Mouse (Mus musculus) lung, embryonic 15.5 days (tissue): Measurements from ENCODE around the gene Tmcc1. TPM values are rescaled to one million over a fixed set of nuclear protein-coding genes. Genes with fewer than 3 reads are reported as not detected.
A peak's percentile ranks its signal among the peaks of the same experiment; 100 is the strongest.
"Not testable (repeated sequence)": the region's sequence is repeated elsewhere in the genome, so short reads cannot be mapped to it uniquely, and the experiment has no call there.

Experiments used
- ATAC-seq: fragments of 200-750 bp; cut with Nextera tagmentation; 2 replicates; pipeline ENCODE4 v1.8.0; 2017; ENCODE audit warnings: moderate number of reproducible peaks, borderline replicate concordance; ENCODE audit not compliant: low FRiP score, low TSS enrichment; ENCODE audit errors: extremely low read depth
- H3K27ac ChIP-seq: fragments of 300-500 bp; sonication (generic); 2 replicates; pipeline ENCODE4 v1.5.1; 2015; ENCODE audit warnings: moderate library complexity, mild to moderate bottlenecking, inconsistent platforms
- H3K27me3 ChIP-seq: fragments of 300-500 bp; sonication (generic); 2 replicates; pipeline ENCODE4 v1.6.1; 2015; ENCODE audit warnings: inconsistent platforms
- H3K36me3 ChIP-seq: fragments of 300-500 bp; sonication (generic); 2 replicates; pipeline ENCODE4 v1.6.1; 2015; ENCODE audit warnings: inconsistent platforms
- H3K4me1 ChIP-seq: fragments of 300-500 bp; sonication (generic); 2 replicates; pipeline ENCODE4 v1.6.1; 2015; ENCODE audit warnings: inconsistent platforms
- H3K4me2 ChIP-seq: fragments of 300-500 bp; sonication (generic); 2 replicates; pipeline ENCODE4 v1.6.1; 2015; ENCODE audit warnings: inconsistent platforms, mild to moderate bottlenecking, moderate library complexity
- H3K4me3 ChIP-seq: fragments of 300-500 bp; sonication (generic); 2 replicates; pipeline ENCODE4 v1.5.1; 2015; ENCODE audit warnings: mild to moderate bottlenecking, inconsistent platforms
- H3K9ac ChIP-seq: fragments of 300-500 bp; sonication (generic); 2 replicates; pipeline ENCODE4 v1.6.1; 2015; ENCODE audit warnings: inconsistent platforms
- H3K9me3 ChIP-seq: fragments of 300-500 bp; sonication (generic); 2 replicates; pipeline ENCODE4 v1.6.1; 2016; ENCODE audit warnings: inconsistent platforms
- WGBS: fragments of 180-500 bp; shearing (Covaris S2); methylation state at CpG from one replicate; pipeline ENCODE4 v1.1.7; 2015; 5-methylcytosine and 5-hydroxymethylcytosine counted together
- polyA plus RNA-seq: library from polyadenylated mRNA; unstranded; fragments of >200 nt; fragmentation: Nextera tagmentation; extraction: Ambion mirVana; gene quantifications from 2 replicates; pipeline ENCODE4 v1.2.1, GENCODE M21; 2015

The Tmcc1 gene
- polyA plus RNA-seq, 1 experiment from 2014 or later, result 13.2 TPM

DNA sequence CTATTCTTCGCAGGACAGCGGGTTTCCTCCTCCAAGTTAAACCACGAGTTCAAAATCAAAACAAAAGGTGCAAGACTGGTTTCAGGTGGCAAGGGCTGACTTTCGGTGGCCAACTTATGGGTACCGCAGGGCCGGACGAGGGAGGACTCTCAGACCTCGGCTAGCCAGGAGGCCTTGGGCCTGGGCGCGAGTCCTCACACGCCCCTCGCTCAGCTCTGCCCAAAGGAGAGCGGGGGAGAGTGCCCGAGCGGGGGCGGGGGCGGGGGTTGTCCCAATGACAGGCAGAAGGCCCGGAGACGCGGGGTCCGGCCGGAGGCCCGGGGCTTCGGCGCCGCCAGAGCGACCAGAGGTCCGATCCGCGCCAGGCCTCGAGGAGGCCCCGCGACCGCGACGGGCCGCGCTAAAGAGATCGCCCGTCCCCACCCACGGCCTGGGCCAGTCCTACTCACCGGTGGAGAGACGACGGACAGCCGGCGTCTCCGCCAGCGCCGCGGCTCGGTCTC, 426 bp downstream of the Tmcc1 start:
- H3K9me3 ChIP-seq, result no peaks in the 10 kb centered on the region
- peak overlapping the region; percentile 82 for H3K4me2 ChIP-seq
- peaks cover 5% of the 10 kb centered on the region; the same call in 1 of the 2 replicates for H3K27me3 ChIP-seq
- peaks cover 25% of the 10 kb centered on the region for H3K4me1 ChIP-seq
- H3K36me3 ChIP-seq, result no peaks in the 10 kb centered on the region
- WGBS, result under 1% methylated on average over 26 of the region's 51 CpGs
- peak overlapping the region; percentile 94 for H3K4me3 ChIP-seq
- ATAC-seq, result peak; percentile 88
- H3K27ac ChIP-seq, result peak overlapping the region; percentile 85
- peak overlapping the region; percentile 81 for H3K9ac ChIP-seq

DNA sequence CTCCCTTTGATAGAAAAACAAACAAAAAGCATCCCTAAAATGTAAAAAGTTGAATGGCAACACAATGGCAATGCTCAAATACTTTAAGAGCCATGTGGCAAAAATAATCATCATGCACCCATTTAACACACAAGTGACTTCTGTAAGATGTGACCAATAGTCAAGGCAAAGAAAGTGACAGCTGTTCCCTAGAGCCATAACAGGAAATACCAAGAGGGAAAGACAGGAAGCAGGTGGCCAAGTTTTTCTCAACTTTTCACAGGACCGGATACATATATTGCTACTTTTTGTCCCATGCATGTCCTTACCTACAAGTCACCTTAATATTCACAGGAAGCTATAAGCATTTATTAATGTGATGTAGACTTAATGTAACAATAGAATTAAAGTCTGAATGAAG, 3.9 kb downstream of the Tmcc1 start:
- H3K4me1 ChIP-seq, result peaks cover 25% of the 10 kb centered on the region
- no peak overlapping the region for H3K27ac ChIP-seq
- H3K27me3 ChIP-seq, result peaks cover 5% of the 10 kb centered on the region; the same call in 1 of the 2 replicates
- H3K36me3 ChIP-seq, result peaks cover 6% of the 10 kb centered on the region; the same call in 1 of the 2 replicates
- H3K4me2 ChIP-seq, result no peak overlapping the region
- WGBS, result 53% methylated on average over 1 of the region's 1 CpGs
- H3K9me3 ChIP-seq, result no peaks in the 10 kb centered on the region
- no peak overlapping the region for H3K4me3 ChIP-seq
- ATAC-seq, result no peak
- no peak overlapping the region for H3K9ac ChIP-seq

DNA sequence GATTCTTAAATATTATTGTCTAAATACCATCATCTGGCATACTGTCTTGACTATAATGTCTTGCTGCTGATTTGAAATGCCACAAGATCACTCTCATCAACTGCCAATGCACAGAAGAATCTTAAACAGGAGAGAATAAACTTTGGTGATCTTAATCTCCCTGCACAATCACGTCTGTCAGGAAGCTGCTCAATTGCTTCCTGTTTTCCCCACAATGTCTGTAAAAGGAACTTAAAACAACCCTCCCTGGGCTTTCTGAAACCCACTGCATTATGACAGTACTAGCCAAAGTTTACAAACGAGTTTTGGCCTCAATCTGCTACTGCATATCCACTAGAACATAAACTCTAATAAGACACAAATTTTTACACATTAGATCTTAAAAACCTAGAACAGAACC, 6.8 kb downstream of the Tmcc1 start:
- no peak overlapping the region for H3K4me2 ChIP-seq
- no peaks in the 10 kb centered on the region for H3K9me3 ChIP-seq
- no peak overlapping the region for H3K27ac ChIP-seq
- peaks cover 6% of the 10 kb centered on the region; the same call in 1 of the 2 replicates for H3K36me3 ChIP-seq
- no peak overlapping the region for H3K9ac ChIP-seq
- no peaks in the 10 kb centered on the region for H3K27me3 ChIP-seq
- 29% methylated on average over 2 of the region's 2 CpGs for WGBS
- H3K4me1 ChIP-seq, result peaks cover 8% of the 10 kb centered on the region
- H3K4me3 ChIP-seq, result no peak overlapping the region
- ATAC-seq, result no peak

DNA sequence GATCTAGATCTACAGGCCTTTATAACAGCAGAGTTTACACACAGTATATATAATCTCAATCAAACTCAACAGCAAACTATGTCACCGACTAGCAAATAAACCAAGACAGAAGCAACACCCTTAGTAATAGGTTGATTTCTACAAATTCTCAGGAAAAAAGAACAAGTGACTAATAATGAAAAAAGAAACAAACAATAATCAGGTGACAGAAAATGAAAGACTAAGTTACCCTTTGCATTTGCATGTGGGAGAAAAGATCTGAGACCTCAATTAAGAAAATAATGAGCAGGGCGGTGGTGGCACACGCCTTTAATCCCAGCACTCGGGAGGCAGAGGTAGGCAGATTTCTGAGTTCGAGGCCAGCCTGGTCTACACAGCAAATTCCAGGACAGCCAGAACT, 9.8 kb downstream of the Tmcc1 start:
- H3K36me3 ChIP-seq, result peaks cover 6% of the 10 kb centered on the region; the same call in 1 of the 2 replicates
- WGBS, result 88% methylated on average over 5 of the region's 5 CpGs
- no peaks in the 10 kb centered on the region for H3K4me1 ChIP-seq
- H3K27ac ChIP-seq, result no peak overlapping the region
- no peak overlapping the region for H3K9ac ChIP-seq
- no peak overlapping the region for H3K4me3 ChIP-seq
- H3K4me2 ChIP-seq, result no peak overlapping the region
- no peaks in the 10 kb centered on the region for H3K27me3 ChIP-seq
- no peaks in the 10 kb centered on the region for H3K9me3 ChIP-seq
- ATAC-seq, result no peak

DNA sequence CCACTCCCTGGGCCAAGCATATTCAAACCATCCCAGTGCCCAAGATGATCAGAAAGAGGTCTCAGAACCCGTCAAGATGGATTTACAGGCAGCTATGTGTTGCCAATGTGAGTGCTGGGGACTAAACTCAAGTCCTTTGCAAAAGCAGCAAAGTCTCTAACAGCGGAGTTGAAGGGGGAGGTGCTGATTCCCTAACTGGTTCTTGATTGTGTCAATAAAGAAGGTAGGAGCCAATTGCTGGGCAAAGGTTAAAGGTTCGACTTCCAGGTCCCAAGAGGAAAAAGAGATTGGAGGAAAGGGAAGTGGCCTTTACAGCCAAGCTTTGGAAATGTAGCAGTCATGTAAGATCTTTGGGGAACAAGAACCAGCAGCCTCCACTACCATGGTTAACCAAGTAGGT, 12.6 kb downstream of the Tmcc1 start:
- H3K27ac ChIP-seq, result no peak overlapping the region
- no peaks in the 10 kb centered on the region for H3K4me1 ChIP-seq
- no peak overlapping the region for H3K4me3 ChIP-seq
- no peaks in the 10 kb centered on the region for H3K27me3 ChIP-seq
- H3K9me3 ChIP-seq, result no peaks in the 10 kb centered on the region
- no peak for ATAC-seq
- no peak overlapping the region for H3K4me2 ChIP-seq
- H3K36me3 ChIP-seq, result peaks cover 4% of the 10 kb centered on the region; the same call in 1 of the 2 replicates
- no peak overlapping the region for H3K9ac ChIP-seq
- 56% methylated on average over 3 of the region's 3 CpGs for WGBS

DNA sequence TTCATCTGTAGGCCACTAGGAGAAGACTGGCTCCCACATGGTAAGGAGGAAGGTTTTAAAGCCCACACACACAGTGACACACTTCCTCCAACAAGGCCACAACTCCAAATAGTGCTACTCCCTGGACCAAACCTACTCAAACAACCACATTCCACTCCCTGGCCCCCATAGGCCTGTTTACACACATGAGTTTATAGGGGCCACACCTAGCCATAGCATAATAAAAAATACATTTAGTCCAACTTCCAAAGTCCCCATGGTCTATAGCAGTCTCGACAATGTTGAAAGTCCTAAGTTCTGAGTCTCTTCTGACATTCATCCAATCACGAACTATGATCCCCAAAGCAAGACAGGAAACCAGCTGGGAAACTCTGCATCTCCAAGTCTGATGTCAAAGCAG, 14.9 kb downstream of the Tmcc1 start:
- no peaks in the 10 kb centered on the region for H3K9me3 ChIP-seq
- WGBS, result 95% methylated on average over 2 of the region's 2 CpGs
- H3K9ac ChIP-seq, result no peak overlapping the region
- H3K4me2 ChIP-seq, result no peak overlapping the region
- H3K36me3 ChIP-seq, result no peaks in the 10 kb centered on the region
- no peak for ATAC-seq
- H3K27me3 ChIP-seq, result no peaks in the 10 kb centered on the region
- no peaks in the 10 kb centered on the region for H3K4me1 ChIP-seq
- no peak overlapping the region for H3K4me3 ChIP-seq
- no peak overlapping the region for H3K27ac ChIP-seq

DNA sequence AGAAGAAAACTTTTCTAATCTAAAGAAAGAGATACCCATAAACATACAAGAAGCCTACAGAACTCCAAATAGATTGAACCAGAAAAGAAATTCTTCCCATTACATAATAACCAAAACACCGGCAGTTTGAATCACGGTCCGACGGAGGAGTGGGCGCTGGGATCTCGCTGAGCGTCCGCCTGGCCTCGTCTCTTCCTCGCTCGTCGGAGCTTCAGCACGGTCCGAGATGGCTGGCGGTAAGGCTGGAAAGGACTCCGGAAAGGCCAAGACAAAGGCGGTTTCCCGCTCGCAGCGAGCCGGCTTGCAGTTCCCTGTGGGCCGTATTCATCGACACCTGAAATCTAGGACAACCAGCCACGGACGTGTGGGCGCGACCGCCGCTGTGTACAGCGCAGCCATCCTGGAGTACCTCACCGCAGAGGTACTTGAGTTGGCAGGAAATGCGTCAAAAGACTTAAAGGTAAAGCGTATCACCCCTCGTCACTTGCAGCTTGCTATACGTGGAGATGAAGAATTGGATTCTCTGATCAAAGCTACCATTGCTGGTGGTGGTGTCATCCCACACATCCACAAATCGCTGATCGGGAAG, 19.7 kb downstream of the Tmcc1 start:
- not testable (repeated sequence) for H3K36me3 ChIP-seq, H3K27me3 ChIP-seq, H3K9ac ChIP-seq, H3K27ac ChIP-seq, H3K4me3 ChIP-seq, H3K9me3 ChIP-seq, H3K4me2 ChIP-seq, ATAC-seq, H3K4me1 ChIP-seq
- 75% methylated on average over 37 of the region's 37 CpGs for WGBS

DNA sequence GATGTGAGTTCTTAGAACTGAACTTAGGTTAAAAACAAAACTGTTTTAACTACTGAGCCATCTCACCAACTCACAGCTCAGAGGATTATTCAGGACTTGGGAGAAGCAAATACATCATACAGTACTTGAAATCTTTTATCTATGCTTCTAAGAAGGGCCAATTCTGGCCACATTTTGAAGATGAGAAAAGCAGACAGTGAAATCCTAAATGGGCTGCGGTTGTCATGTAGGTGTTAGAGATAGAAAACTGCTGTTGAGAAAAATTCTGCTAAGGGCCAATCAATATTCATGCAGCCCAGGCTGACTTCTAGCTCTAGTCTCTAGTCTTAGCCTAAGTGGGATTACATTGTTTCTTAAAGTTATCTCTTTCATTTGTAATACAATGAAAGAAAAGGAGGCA, 26.9 kb downstream of the Tmcc1 start:
- Histone ChIP-seq H3K4me3 (no peak overlapping the region), H3K27ac (no peak overlapping the region), H3K9me3 (no peaks in the 10 kb centered on the region), H3K4me2 (no peak overlapping the region), H3K36me3 (no peaks in the 10 kb centered on the region), H3K27me3 (no peaks in the 10 kb centered on the region), H3K4me1 (no peaks in the 10 kb centered on the region), H3K9ac (no peak overlapping the region)
- WGBS, result 27% methylated on average over 1 of the region's 1 CpGs
- ATAC-seq, result peak; percentile 49; the same call in 1 of the 2 replicates

DNA sequence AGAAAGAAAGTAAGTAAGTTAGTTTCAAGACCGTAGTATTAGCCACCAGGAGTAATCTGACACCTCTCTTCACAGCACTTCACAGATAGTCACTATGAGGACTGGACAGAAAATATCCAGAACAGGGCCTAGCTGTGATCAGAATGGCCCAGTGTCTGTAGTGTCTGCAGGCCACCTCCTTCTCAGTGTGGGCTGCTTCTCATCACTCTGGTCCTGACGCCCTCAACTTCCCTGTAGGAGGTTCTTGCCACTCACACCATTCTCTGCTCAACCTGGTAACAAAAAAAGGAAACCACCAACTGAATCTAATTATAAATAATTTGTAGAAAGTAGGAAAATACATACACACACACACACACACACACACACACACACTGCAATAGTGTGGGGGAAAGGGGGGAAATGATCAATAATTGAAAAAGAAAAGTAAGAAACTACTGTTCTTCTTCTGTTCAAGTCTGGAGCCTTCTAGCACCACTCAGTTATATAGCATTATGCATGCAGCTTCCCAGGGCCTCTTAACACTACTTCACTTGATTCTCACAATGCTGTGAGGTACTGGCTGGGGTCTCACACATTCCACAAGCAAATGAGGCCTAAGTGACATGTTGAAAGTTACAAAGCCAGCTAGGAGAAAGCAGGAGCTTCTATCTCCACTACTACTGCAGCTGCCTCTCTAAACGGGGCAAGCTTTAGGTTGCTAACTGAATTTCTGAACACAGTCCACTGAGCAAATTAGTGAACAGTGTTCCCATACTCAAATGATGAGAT, 38.2 kb downstream of the Tmcc1 start:
- Histone ChIP-seq H3K4me2 (no peak overlapping the region), H3K9me3 (no peaks in the 10 kb centered on the region), H3K4me1 (no peaks in the 10 kb centered on the region), H3K36me3 (no peaks in the 10 kb centered on the region), H3K27ac (no peak overlapping the region), H3K27me3 (no peaks in the 10 kb centered on the region), H3K9ac (no peak overlapping the region), H3K4me3 (no peak overlapping the region)
- WGBS, result 35% methylated on average over 3 of the region's 3 CpGs
- no peak for ATAC-seq

DNA sequence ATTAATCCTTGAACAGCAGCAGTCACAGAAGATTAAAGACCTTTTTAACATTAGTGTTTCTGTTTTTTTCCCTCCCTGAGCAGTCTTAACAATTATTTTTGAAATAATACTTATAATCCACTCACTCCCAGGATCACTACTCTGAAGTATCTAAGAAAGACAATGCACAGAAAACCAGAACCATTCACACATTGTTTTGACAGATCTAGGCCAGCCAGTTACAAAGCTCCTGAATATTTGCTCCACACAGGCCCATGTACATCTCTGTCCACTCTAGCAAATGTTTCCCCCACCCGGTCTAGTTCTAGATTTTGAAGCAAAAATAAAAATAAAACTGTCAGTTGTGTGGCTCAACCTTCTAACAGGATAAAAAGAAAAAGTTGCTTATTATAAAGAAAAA, 45.9 kb downstream of the Tmcc1 start:
- Histone ChIP-seq H3K9me3 (no peaks in the 10 kb centered on the region), H3K36me3 (no peaks in the 10 kb centered on the region), H3K4me2 (no peak overlapping the region), H3K9ac (no peak overlapping the region), H3K27me3 (no peaks in the 10 kb centered on the region), H3K4me1 (no peaks in the 10 kb centered on the region), H3K27ac (no peak overlapping the region), H3K4me3 (no peak overlapping the region)
- WGBS, result 72% methylated on average over 1 of the region's 1 CpGs
- ATAC-seq, result no peak

DNA sequence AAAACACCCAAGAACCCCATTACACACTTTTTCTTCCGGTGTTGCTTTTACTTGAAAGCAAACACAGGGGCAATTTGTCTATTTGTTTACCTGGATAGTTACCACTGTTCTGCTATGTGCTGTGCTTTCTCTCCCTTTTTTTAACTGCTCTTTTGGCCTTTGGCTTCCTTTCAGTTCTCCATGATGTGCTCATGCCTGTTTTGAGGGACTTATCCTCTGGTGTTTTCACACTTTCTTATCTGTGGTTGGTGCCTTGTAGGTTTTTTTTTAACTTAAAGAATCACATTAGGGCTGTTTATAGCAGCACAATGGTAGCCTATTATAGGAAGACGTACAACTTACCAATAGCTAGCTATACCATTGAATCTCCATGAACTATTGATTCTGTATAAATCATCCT, 51.6 kb downstream of the Tmcc1 start:
- Histone ChIP-seq H3K4me2 (no peak overlapping the region), H3K27ac (no peak overlapping the region), H3K4me1 (no peaks in the 10 kb centered on the region), H3K36me3 (no peaks in the 10 kb centered on the region), H3K4me3 (no peak overlapping the region), H3K9me3 (no peaks in the 10 kb centered on the region), H3K27me3 (no peaks in the 10 kb centered on the region), H3K9ac (no peak overlapping the region)
- WGBS, result 54% methylated on average over 2 of the region's 2 CpGs
- ATAC-seq, result no peak

DNA sequence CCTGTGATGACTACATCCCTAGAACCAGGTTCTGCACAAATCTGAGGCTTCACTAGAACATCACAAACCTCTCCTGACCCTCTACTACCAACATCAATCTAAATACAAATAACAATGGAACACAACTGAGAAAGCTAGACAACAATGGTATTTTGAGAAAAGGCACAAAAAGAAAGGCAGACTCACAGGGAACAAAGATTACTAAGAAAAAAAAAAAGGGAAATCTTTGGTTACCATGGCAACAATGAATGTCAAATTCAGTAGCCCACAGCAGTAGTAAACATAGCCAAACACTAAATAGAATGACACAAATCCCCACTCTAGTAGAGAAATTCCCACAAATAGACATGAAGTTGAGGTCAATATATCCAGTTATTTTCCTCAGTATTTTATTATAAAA, 52.5 kb downstream of the Tmcc1 start:
- no peak for ATAC-seq

More for the DNA sequence above, 52.5 kb downstream of the Tmcc1 start:
- no peak overlapping the region for H3K9ac ChIP-seq
- peaks cover 7% of the 10 kb centered on the region; the same call in 1 of the 2 replicates for H3K4me1 ChIP-seq
- no peak overlapping the region for H3K27ac ChIP-seq
- H3K27me3 ChIP-seq, result no peaks in the 10 kb centered on the region
- no peak overlapping the region for H3K4me2 ChIP-seq
- no peaks in the 10 kb centered on the region for H3K9me3 ChIP-seq
- H3K36me3 ChIP-seq, result no peaks in the 10 kb centered on the region
- H3K4me3 ChIP-seq, result no peak overlapping the region
